Mouse (Mus musculus) heart, embryonic 12.5 days (tissue): Measurements from ENCODE around the gene Cyp4f13. TPM values are rescaled to one million over a fixed set of nuclear protein-coding genes. Genes with fewer than 3 reads are reported as not detected.
A peak's percentile ranks its signal among the peaks of the same experiment; 100 is the strongest.

Experiments used
- ATAC-seq: fragments of 200-750 bp; cut with Nextera tagmentation; 2 replicates; pipeline ENCODE4 v1.8.0; 2017; ENCODE audit warnings: moderate TSS enrichment, moderate library complexity; ENCODE audit not compliant: insufficient number of reproducible peaks, low FRiP score
- H3K27ac ChIP-seq: fragments of 300-500 bp; sonication (generic); 2 replicates; pipeline ENCODE4 v1.5.1; 2016; ENCODE audit warnings: mild to moderate bottlenecking, moderate library complexity; ENCODE audit not compliant: poor library complexity, severe bottlenecking
- H3K27me3 ChIP-seq: fragments of 300-500 bp; sonication (generic); replicated peaks from 2 replicates; pipeline ENCODE4 v1.6.1; 2016; ENCODE audit warnings: mild to moderate bottlenecking, moderate library complexity
- H3K36me3 ChIP-seq: fragments of 300-500 bp; sonication (generic); 2 replicates; pipeline ENCODE4 v1.6.1; 2016; ENCODE audit warnings: mild to moderate bottlenecking, moderate library complexity
- H3K4me1 ChIP-seq: fragments of 300-500 bp; sonication (generic); replicated peaks from 2 replicates; pipeline ENCODE4 v1.6.1; 2016; ENCODE audit warnings: mild to moderate bottlenecking
- H3K4me2 ChIP-seq: fragments of 300-500 bp; sonication (generic); 2 replicates; pipeline ENCODE4 v1.6.1; 2016; ENCODE audit warnings: mild to moderate bottlenecking, moderate library complexity
- H3K4me3 ChIP-seq: fragments of 300-500 bp; sonication (generic); 2 replicates; pipeline ENCODE4 v1.5.1; 2016; ENCODE audit warnings: mild to moderate bottlenecking
- H3K9ac ChIP-seq: fragments of 300-500 bp; sonication (generic); 2 replicates; pipeline ENCODE4 v1.6.1; 2016; ENCODE audit warnings: mild to moderate bottlenecking, moderate library complexity
- H3K9me3 ChIP-seq: fragments of 300-500 bp; sonication (generic); replicated peaks from 2 replicates; pipeline ENCODE4 v1.6.1; 2016; ENCODE audit warnings: mild to moderate bottlenecking, moderate library complexity
- WGBS: fragments of 180-500 bp; shearing (Covaris S2); methylation state at CpG from one replicate; pipeline ENCODE4 v1.1.7; 2016; 5-methylcytosine and 5-hydroxymethylcytosine counted together
- polyA plus RNA-seq: library from polyadenylated mRNA; unstranded; fragments of >200 nt; fragmentation: Nextera tagmentation; extraction: Ambion mirVana; gene quantifications from 2 replicates; pipeline ENCODE4 v1.2.1, GENCODE M21; 2016

Cyp4f13 gene
- polyA plus RNA-seq = 9.7 and 10.9 TPM in 2 replicates

DNA sequence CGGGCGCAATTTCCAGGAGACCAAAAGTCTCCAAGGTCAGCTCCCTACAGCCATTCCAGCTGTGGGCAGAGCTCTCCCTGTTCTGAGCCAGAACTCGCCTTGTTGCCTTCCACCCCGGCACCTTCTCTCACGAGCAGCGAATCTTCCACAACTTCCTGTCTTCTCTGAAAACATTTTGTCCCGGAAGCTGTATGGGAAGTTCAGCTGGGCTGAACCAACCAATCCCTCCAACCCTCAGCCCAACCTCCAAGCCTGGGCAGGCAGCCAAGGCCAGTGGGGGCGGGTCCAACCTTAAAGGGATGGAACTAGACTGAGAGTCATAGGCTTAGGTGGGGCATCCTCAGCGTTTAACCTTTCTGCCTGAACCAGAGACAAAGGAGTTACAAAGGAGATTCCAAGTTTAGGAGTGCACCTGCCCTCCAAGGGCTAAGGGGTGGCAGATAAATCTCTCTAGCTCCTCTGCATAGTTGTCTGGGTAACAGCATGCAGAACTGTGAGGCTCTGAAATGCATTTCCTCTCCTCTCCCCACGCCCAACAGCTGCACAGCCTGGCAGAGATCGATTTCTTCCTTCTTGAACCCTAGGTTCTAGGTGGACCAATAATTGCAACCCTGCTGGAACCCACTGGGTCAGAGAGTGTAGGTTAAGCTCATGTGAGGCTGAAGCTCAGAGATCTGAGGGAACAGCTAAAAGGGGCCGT lies at the start of gene Cyp4f13:
Gene Cyp4f13, minus strand, starts transcription at position 188 of the 700 bp plus-strand sequence.
- Histone ChIP-seq H3K4me2 (peak within 1 kb of the TSS; percentile 88), H3K27me3 (no peaks in the 10 kb centered on the region; the same call in 1 of the 2 replicates), H3K4me1 (peaks cover 11% of the 10 kb centered on the region), H3K9ac (peak within 1 kb of the TSS; percentile 78), H3K9me3 (no peaks in the 10 kb centered on the region), H3K4me3 (peak within 1 kb of the TSS; percentile 66), H3K36me3 (0 out of 2 replicates have a peak, but pooled peaks cover 3% of the 10 kb centered on the region), H3K27ac (peak within 1 kb of the TSS; percentile 58)
- ATAC-seq = peak; percentile 94
- 27% methylated on average over 12 of the region's 12 CpGs for WGBS

DNA sequence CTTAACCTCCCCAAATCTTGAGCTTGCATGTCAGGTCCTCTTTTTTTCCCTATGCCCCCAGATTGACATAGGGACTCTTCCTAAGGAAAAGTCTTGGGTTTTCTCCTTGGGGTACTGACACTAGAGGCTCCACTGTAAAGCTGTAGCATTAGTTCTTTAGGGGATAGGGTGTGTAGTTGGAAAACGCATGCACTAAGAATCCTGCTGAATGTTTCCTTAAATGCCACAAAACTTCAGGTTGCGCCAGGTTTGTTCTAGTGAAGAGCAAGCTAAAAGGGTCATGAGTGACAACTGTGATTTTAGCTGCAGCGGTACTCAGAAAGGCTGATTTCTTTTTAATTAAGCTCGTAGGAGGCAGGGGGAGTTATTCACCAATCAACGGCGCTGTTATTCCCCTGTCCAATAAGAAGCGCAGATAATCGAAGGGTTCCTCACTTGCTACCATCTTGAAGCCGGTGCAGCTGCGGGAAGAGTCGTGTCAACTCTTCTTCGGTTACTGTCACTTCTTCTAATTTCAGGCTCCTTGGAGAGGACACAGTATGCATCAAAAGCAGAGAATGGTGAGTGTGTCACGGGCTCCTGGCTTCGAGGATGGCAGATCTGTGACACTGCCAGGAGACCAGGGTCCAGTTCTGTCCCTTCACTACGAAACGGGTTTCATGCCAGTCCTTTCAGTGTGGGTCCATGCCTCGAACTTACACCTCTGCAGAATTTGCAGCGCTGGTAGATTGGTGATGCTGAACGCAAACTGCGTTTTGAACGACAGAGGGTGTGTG lies 45.7 kb upstream of the Cyp4f13 start, which contains the start of gene Zfp952:
Gene Zfp952, plus strand, starts transcription at position 431 of the 776 bp plus-strand sequence.
- Histone ChIP-seq H3K9ac (peak within 1 kb of the TSS; percentile 85), H3K36me3 (peaks cover 16% of the 10 kb centered on the region), H3K27me3 (no peaks in the 10 kb centered on the region), H3K9me3 (no peaks in the 10 kb centered on the region), H3K4me1 (peaks cover 10% of the 10 kb centered on the region), H3K4me2 (peak within 1 kb of the TSS; percentile 82), H3K27ac (peak within 1 kb of the TSS; percentile 34; the same call in 1 of the 2 replicates), H3K4me3 (peak within 1 kb of the TSS; percentile 96)
- WGBS = 2% methylated on average over 21 of the region's 21 CpGs
- ATAC-seq = peak; percentile 94

DNA sequence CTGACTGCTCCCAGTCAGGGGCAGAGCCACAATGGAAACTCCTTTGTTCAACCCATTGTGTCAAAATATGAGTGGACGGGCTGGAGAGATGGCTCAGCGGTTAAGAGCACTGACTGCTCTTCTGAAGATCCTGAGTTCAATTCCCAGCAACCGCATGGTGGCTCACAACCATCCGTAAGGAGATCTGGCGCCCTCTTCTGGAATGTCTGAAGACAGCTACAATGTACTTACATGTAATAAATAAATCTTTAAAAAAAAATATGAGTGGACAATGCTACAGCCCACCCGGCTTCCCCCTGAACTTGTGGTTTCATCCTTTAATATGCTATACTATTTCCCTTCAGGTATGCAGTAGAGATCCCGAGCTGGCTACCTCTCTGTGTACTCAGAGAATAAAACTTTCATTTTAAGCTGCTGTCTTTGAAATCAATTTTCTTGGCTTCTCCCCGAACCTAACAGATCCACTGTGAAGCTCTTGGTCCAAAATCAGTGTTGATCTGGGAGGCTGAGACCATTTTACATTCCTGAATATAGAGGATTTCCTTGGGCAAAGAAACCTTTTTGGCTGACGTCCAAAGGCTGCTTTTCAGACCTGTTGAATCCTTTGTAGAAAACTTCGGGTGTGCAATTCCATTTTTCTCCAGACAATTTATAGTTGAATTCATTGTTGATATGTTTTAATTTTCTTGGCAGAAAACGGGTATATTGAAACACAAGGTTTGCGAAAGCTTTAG lies 44.9 kb upstream of the Cyp4f13 start:
- no peaks in the 10 kb centered on the region for H3K9me3 ChIP-seq
- H3K4me2 ChIP-seq = peak overlapping the region; percentile 82
- H3K9ac ChIP-seq = no peak overlapping the region; the same call in 1 of the 2 replicates
- no peaks in the 10 kb centered on the region for H3K27me3 ChIP-seq
- 63% methylated on average over 12 of the region's 12 CpGs for WGBS
- H3K27ac ChIP-seq = no peak overlapping the region
- peaks cover 16% of the 10 kb centered on the region for H3K36me3 ChIP-seq
- no peak for ATAC-seq
- H3K4me3 ChIP-seq = peak overlapping the region; percentile 96
- H3K4me1 ChIP-seq = peaks cover 10% of the 10 kb centered on the region

DNA sequence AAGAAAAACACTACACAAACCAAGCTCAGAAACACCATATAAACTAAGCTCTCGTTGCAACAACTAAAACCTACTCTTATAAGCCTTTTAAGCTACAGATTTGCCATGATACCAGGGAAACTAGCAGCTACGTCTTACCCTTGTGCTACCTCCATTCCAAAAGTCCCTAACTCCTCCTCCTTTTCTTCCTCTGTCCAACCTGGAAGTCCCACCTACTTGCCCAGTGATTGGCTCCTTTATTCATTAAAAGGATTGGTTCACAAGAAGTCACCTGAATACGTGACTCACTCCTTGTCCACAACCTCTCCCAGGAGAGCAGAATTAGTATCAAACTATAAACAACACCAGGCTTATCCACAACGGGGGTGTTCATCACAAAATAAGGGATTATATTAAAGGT lies 39.1 kb upstream of the Cyp4f13 start:
- Histone ChIP-seq H3K36me3 (no peaks in the 10 kb centered on the region), H3K27me3 (no peaks in the 10 kb centered on the region), H3K27ac (no peak overlapping the region), H3K4me2 (no peak overlapping the region), H3K9ac (no peak overlapping the region), H3K9me3 (no peaks in the 10 kb centered on the region), H3K4me3 (no peak overlapping the region), H3K4me1 (no peaks in the 10 kb centered on the region)
- no peak for ATAC-seq
- WGBS = 69% methylated on average over 4 of the region's 4 CpGs

DNA sequence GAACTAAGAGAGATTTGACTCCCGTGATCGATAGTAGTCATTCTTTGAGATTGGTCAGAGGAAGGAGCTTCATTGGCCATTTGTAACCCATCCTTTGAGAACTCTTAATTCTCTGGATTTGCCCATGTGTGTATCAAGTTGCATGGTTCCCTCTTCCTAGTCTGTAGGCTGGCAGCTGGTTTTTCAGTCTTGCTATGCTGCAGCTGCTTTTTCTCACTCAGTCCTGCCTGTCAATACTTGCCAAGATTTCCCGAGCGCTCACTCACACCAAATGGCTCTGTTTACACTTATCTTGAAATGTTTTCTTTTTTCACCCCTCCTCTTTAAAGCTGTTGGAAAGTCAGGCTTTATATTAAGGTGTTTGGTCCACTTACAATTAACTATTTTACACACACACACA lies 34.2 kb upstream of the Cyp4f13 start:
- peaks cover 31% of the 10 kb centered on the region for H3K36me3 ChIP-seq
- H3K4me2 ChIP-seq = no peak overlapping the region
- no peaks in the 10 kb centered on the region for H3K4me1 ChIP-seq
- peaks cover 12% of the 10 kb centered on the region; the same call in 1 of the 2 replicates for H3K9me3 ChIP-seq
- no peak overlapping the region for H3K4me3 ChIP-seq
- no peaks in the 10 kb centered on the region for H3K27me3 ChIP-seq
- no peak overlapping the region for H3K27ac ChIP-seq
- ATAC-seq = no peak
- WGBS = 67% methylated on average over 4 of the region's 4 CpGs
- no peak overlapping the region for H3K9ac ChIP-seq

DNA sequence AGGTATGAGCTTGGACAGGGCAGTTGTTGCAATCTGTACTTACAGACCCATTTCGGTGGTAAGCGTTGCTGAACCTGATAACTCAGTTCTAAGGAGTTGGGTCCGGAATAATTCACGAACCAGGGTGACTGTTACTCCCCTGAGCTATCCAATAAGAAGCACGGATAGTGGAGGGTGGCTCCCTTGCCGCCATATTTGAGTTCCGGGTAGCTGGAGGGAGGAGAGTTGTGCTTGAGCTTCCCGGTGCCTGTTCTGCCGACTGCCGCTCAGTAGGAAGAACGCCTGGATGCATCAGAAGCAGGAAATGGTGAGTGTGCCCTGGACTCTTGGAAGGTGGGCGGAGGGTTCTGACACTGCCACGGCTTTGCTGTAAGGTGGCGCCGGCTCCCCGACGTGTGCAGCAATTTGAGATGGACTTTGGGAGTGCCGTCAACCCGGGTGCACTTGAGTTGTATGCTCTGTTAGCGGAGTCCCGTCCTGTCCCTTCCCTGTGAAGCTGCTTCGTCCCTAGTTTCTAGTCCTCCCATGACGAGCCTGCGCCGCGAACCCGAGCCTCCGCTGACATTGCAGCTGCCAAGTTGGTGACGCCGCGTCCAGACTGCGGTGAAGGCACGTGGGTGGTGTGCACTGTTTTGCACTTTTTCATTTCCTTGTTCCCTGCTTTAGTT lies 18.6 kb upstream of the Cyp4f13 start, which contains the start of gene Zfp472:
Gene Zfp472, plus strand, starts transcription at position 192 of the 668 bp plus-strand sequence.
- Histone ChIP-seq H3K36me3 (no peaks in the 10 kb centered on the region), H3K9ac (peak within 1 kb of the TSS; percentile 81), H3K27me3 (no peaks in the 10 kb centered on the region), H3K4me3 (peak within 1 kb of the TSS; percentile 87), H3K4me2 (peak within 1 kb of the TSS; percentile 84), H3K9me3 (no peaks in the 10 kb centered on the region), H3K27ac (peak within 1 kb of the TSS; percentile 89), H3K4me1 (peaks cover 12% of the 10 kb centered on the region)
- peak; percentile 99 for ATAC-seq
- WGBS = 0% methylated on average over 33 of the region's 33 CpGs

DNA sequence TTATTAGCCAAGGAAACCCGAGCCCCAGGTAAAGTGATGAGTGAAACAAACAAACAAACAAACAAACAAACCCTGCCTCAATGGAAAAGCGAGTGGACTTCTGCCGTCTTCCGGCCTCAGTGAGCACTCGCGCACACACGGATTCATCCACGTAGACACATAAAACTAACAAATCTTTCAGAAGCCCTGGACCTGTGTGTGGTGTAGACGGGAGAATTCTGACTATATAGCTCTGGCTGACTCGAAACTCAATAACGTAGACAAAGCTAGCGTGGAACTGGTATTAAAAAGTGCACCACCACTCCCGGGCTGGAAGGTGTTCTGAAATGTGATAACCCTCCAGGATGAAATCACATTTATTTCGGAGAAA lies 18.0 kb upstream of the Cyp4f13 start:
- ATAC-seq = peak; percentile 30; the same call in 1 of the 2 replicates
- H3K27me3 ChIP-seq = no peaks in the 10 kb centered on the region
- H3K36me3 ChIP-seq = no peaks in the 10 kb centered on the region
- H3K4me2 ChIP-seq = peak overlapping the region; percentile 84
- peaks cover 12% of the 10 kb centered on the region for H3K4me1 ChIP-seq
- H3K4me3 ChIP-seq = peak overlapping the region; percentile 87
- H3K9me3 ChIP-seq = no peaks in the 10 kb centered on the region
- H3K9ac ChIP-seq = peak overlapping the region; percentile 81
- 0% methylated on average over 14 of the region's 14 CpGs for WGBS
- H3K27ac ChIP-seq = peak overlapping the region; percentile 44

DNA sequence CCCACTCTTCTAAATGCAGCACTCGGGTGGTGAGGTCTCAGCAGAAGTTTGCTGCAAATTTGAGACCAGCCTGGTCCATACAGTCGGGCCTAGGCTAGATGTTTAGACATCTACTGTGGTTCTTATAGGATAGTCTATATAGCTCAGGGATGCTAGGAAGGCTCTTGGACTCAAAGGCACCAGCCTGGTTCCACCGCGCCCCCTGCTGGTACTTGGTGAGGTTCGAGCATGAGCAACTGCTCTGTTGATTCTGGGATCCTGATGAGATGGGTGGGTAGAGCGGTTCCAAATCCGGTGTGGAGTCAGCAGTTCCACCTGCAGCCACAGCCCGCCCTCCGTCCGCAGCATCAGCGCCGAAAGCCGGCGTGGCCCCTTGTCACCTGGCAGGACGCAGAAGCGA lies 4.2 kb upstream of the Cyp4f13 start:
- Histone ChIP-seq H3K27ac (no peak overlapping the region), H3K27me3 (no peaks in the 10 kb centered on the region; the same call in 1 of the 2 replicates), H3K4me1 (peaks cover 8% of the 10 kb centered on the region), H3K9ac (no peak overlapping the region), H3K36me3 (no peaks in the 10 kb centered on the region), H3K4me3 (no peak overlapping the region), H3K4me2 (peak overlapping the region; percentile 11; the same call in 1 of the 2 replicates), H3K9me3 (no peaks in the 10 kb centered on the region)
- no peak for ATAC-seq
- WGBS = 26% methylated on average over 16 of the region's 16 CpGs

DNA sequence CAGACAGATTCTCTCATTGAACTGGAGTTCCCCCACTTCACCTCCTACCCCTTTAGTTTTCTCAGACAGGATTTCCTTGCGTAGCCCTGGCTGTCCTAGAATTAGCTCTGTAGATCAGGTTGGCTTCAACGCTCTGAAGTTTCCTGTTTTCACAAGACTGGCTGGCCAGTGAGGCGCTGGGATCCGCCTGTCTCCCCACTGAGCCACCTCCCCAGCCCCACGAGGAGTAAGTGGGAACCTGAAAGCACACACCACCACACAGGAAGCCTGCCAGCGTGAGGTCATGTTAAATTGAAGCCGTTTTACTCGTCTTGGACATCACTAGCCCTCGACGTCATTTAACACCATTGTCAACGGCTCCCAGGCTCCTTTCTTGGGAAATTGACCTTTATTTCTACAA lies 3.8 kb upstream of the Cyp4f13 start:
- WGBS = 70% methylated on average over 11 of the region's 11 CpGs
- H3K4me1 ChIP-seq = peaks cover 11% of the 10 kb centered on the region
- H3K4me3 ChIP-seq = no peak overlapping the region
- H3K27me3 ChIP-seq = no peaks in the 10 kb centered on the region; the same call in 1 of the 2 replicates
- H3K27ac ChIP-seq = no peak overlapping the region
- no peak overlapping the region for H3K4me2 ChIP-seq
- H3K9me3 ChIP-seq = no peaks in the 10 kb centered on the region
- H3K9ac ChIP-seq = no peak overlapping the region
- ATAC-seq = no peak
- no peaks in the 10 kb centered on the region for H3K36me3 ChIP-seq

DNA sequence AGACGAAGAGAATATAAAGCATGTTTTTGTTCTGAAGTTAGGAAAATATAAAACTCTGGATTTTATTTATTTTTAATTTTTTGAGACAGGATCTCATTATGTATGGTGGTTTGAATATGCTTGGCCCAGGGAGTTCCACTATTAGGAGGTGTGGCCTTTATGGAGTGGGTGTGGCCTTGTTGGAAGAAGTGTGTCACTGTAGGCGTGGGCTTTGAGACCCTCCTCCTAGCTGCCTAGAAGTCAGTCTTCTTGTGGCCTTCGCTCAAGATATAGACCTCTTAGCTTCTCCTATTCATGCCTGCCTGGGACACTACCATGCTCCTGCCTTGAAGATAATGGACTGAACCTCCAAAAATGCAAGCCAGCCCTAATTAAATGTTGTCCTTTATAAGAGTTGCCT lies 2.9 kb upstream of the Cyp4f13 start:
- 85% methylated on average over 3 of the region's 3 CpGs for WGBS
- 0 out of 2 replicates have a peak, but pooled peaks cover 3% of the 10 kb centered on the region for H3K36me3 ChIP-seq
- no peaks in the 10 kb centered on the region; the same call in 1 of the 2 replicates for H3K27me3 ChIP-seq
- H3K4me2 ChIP-seq = no peak overlapping the region
- peaks cover 11% of the 10 kb centered on the region for H3K4me1 ChIP-seq
- no peak overlapping the region for H3K9ac ChIP-seq
- no peak overlapping the region for H3K4me3 ChIP-seq
- no peak for ATAC-seq
- no peak overlapping the region for H3K27ac ChIP-seq
- H3K9me3 ChIP-seq = no peaks in the 10 kb centered on the region
